Mouse (Mus musculus) CH12.LX (cell line): Measurements from ENCODE around the gene Unc119b.

ENCODE experiments used
- CTCF ChIP-seq, 2 experiments: IDR thresholded peaks in 1 of 2; conservative IDR thresholded peaks in 1 of 2; 2 replicates each; pipeline ENCODE4 v1.5.1; 2011 to 2012; ENCODE audit warnings: low read depth in 2 of 2, low read length in 2 of 2, improper control_type of control experiment in 1 of 2, inconsistent platforms in 1 of 2, mild to moderate bottlenecking in 1 of 2, moderate library complexity in 1 of 2
- SIN3A ChIP-seq: IDR thresholded peaks from 2 replicates; pipeline ENCODE4 v1.6.1; 2012; ENCODE audit warnings: low read length, improper control_type of control experiment, inconsistent platforms
- SMC3 ChIP-seq: IDR thresholded peaks from 2 replicates; pipeline ENCODE4 v1.6.1; 2011; ENCODE audit warnings: low read depth, low read length, improper control_type of control experiment

GRCm38 (mm10) chr5:115160655-115161054 is 25.9 kb upstream of the Unc119b start:
- TF ChIP-seq SIN3A (no peak), SMC3 (no peak), CTCF (conservative IDR thresholded peaks at IDR 0.05 in 1 of 2, IDR thresholded peaks at IDR 0.05 in 1 of 2; ENCODE audit: low read depth in 2 of 2, low read length in 2 of 2) (no peak)
